Mouse (Mus musculus) megakaryocyte progenitor cell, adult 5-6 weeks (primary cell): ENCODE data around the gene Gm14137. TPM values are rescaled to one million over a fixed set of nuclear protein-coding genes. Genes with fewer than 3 reads are reported as not detected.
A peak's percentile ranks its signal among the peaks of the same experiment; 100 is the strongest.

Source experiments
- ATAC-seq: replicated peaks from 2 replicates; pipeline ENCODE4 v1.8.0; 2016; ENCODE audit warnings: mild to moderate bottlenecking, moderate TSS enrichment, inconsistent platforms; ENCODE audit not compliant: poor library complexity
- total RNA-seq, 2 experiments: library from RNA; stranded (forward) in 1 of 2; stranded (reverse) in 1 of 2; fragments of 157-497, 149-512 nt in 1 of 2; fragments of 200-1000 nt in 1 of 2; gene quantifications; 2 replicates each; pipeline versions ENCODE4 v1.2.3 to v1.2.4; 2015 to 2017

Gm14137 gene
- total RNA-seq (2015) (not detected in 2 replicates), total RNA-seq (2017) (not detected in 2 replicates)

GRCm38 (mm10) chr2:119173991-119174651 lies at the start of gene Gm14137:
Gene Gm14137 (plus strand): TSS chr2:119174509.
- ATAC-seq, result peak; percentile 45

- peak; percentile 97 for ATAC-seq
Observed at GRCm38 (mm10) chr2:119136346-119136898, 37.9 kb upstream of the Gm14137 start.

GRCm38 (mm10) chr2:119145199-119145598 lies 29.1 kb upstream of the Gm14137 start:
- peak; percentile 83 for ATAC-seq

- no peak for ATAC-seq
Observed at GRCm38 (mm10) chr2:119146435-119146834, 27.9 kb upstream of the Gm14137 start.

GRCm38 (mm10) chr2:119147160-119147678 lies 27.1 kb upstream of the Gm14137 start:
- ATAC-seq, result no peak

GRCm38 (mm10) chr2:119147775-119148174 lies 26.5 kb upstream of the Gm14137 start:
- no peak for ATAC-seq

- ATAC-seq, result no peak
Observed at GRCm38 (mm10) chr2:119152255-119152654, 22.1 kb upstream of the Gm14137 start.

GRCm38 (mm10) chr2:119154683-119155082 lies 19.6 kb upstream of the Gm14137 start:
- no peak for ATAC-seq

GRCm38 (mm10) chr2:119155388-119155787 lies 18.9 kb upstream of the Gm14137 start:
- peak; percentile 79 for ATAC-seq

GRCm38 (mm10) chr2:119156081-119156680 lies 18.1 kb upstream of the Gm14137 start:
- ATAC-seq, result peak; percentile 1; the same call in 1 of the 2 replicates

- ATAC-seq, result peak; percentile 86
Observed at GRCm38 (mm10) chr2:119156681-119157572, 17.4 kb upstream of the Gm14137 start, which contains the start of gene Rmdn3. Gene Rmdn3 (minus strand): TSS chr2:119157034.

GRCm38 (mm10) chr2:119157836-119158235 lies 16.5 kb upstream of the Gm14137 start:
- ATAC-seq, result no peak

GRCm38 (mm10) chr2:119161247-119161646 lies 13.1 kb upstream of the Gm14137 start:
- no peak for ATAC-seq

- ATAC-seq, result peak; percentile 42
Observed at GRCm38 (mm10) chr2:119163135-119163534, 11.2 kb upstream of the Gm14137 start.

- ATAC-seq, result no peak
Observed at GRCm38 (mm10) chr2:119163999-119164398, 10.3 kb upstream of the Gm14137 start.

GRCm38 (mm10) chr2:119165401-119165800 lies 8.9 kb upstream of the Gm14137 start:
- ATAC-seq, result no peak

- peak; percentile 63 for ATAC-seq
Observed at GRCm38 (mm10) chr2:119166901-119167865, 7.1 kb upstream of the Gm14137 start, which contains the start of gene Gchfr. Gene Gchfr (plus strand): TSS chr2:119167773.

- ATAC-seq, result no peak
Observed at GRCm38 (mm10) chr2:119167866-119168256, 6.4 kb upstream of the Gm14137 start.

GRCm38 (mm10) chr2:119170282-119170681 lies 4.0 kb upstream of the Gm14137 start:
- ATAC-seq, result no peak

- no peak for ATAC-seq
Observed at GRCm38 (mm10) chr2:119171574-119171973, 2.7 kb upstream of the Gm14137 start.
